Mouse (Mus musculus) megakaryocyte, embryonic 14.5 days (primary cell): ENCODE results near the gene Hip1r.

Experiments
- FLI1 ChIP-seq: IDR thresholded peaks from 2 replicates; pipeline ENCODE4 v1.6.1; 2012; ENCODE audit warnings: low read length, inconsistent platforms, mixed read lengths
- GATA1 ChIP-seq: IDR thresholded peaks from 3 replicates; pipeline ENCODE4 v1.6.1; 2012; ENCODE audit warnings: mixed read lengths, low read length, inconsistent platforms, borderline replicate concordance

GRCm38 (mm10) chr5:124027702-124028470, 54.5 kb downstream of the Hip1r start:
- TF ChIP-seq GATA1 (no peak), FLI1 (no peak)
